13 mouse cellular contexts compared by ENCODE assay signal in the genomic region with DNA sequence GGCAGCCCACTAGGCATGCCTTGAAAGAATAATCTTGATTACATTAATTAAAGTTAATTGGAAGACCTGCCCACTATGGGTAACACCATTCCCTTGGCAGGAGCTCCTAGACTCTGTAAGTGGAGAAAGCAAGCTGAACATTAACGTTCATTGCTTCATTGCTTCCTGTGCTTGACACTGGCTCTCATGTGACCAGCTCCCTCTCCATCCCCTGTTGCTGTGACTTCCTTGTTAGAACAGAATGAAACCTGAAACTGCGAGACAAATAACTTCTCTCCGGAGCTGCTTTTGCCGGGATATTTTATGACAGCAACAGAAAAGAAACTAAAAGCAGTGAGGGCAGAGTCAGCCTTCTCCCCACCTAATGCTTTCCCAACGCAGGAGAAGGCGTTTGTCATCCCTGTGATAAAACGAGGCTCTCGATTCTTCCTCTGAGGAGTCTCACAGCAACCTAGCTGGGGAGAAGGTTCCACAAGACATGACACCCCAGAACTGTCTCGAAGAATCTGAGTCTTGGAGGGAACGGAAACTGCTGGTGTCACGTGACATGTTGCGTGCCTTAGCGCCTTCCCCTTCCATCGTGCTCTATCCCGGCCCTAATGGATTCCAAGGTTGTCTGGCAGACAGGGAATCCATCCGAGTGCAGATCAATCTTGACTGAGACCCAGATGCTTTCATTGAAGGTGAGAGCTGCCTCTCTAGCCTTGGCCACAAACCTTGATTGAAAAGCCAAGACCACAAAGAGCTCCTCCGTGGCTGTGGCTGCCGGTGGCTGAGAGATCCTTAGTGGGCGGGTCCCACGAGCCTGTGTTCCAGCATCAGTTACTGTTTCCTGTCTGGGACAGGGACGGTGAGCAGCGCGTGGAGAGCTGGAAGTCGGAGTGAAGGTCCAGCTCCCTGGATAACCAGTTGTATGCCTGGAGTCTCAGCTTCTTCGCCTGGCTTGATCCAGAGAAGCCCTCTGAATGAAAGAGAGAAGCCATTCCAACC. TPM values are rescaled to one million over a fixed set of nuclear protein-coding genes. Genes with fewer than 3 reads are reported as not detected.
A peak's percentile ranks its signal among the peaks of the same experiment; 100 is the strongest.
DNase-seq lines count a peak whose midpoint lies in the region; ATAC-seq lines count a peak whose summit lies in the region.
"Had no signal": no experiment of that assay in that cellular context is flagged by ENCODE, and none has a peak within 500 bp of the region (broad histone marks: within the 10 kb centered on the region; RNA-seq: fewer than 3 reads in every experiment).

No protein-coding gene starts in this region.

- H3K27me3 ChIP-seq in heart, embryonic 13.5 days (replicated peaks): no peaks in the 10 kb centered on the region
- no peaks in the 10 kb centered on the region for H3K27me3 ChIP-seq in liver, embryonic 15.5 days
- H3K27me3 ChIP-seq in forebrain, embryonic 11.5 days (ENCODE audit: control insufficient read depth, insufficient read depth, low read length): no peaks in the 10 kb centered on the region
- H3K27me3 ChIP-seq: hindbrain, embryonic 13.5 days; midbrain, embryonic 12.5 days; neural tube, embryonic 13.5 days had no signal

- 0 out of 2 replicates have a peak overlapping the region, but pooled peaks have one; percentile 3 for H3K9ac ChIP-seq in heart, embryonic 13.5 days
- H3K9ac ChIP-seq in liver, embryonic 15.5 days: no peak overlapping the region
- no peak overlapping the region for H3K9ac ChIP-seq in forebrain, embryonic 11.5 days (ENCODE audit: low read length)
- H3K9ac ChIP-seq: hindbrain, embryonic 13.5 days; midbrain, embryonic 12.5 days; neural tube, embryonic 13.5 days had no signal

- intact Hi-C loops in heart, postnatal 25 days (cut with DNase I): no loop called here

- no peak for DNase-seq in heart, postnatal 25 days (ENCODE audit: low spot score)
- DNase-seq in 416B (ENCODE audit: low read depth) (peak; percentile 63), ZHBTc4 (ENCODE audit: low read depth, low spot score) (peak; percentile 85)
- DNase-seq in ovary, postnatal 14 days (ENCODE audit: low spot score): no peak
- DNase-seq in forebrain, embryonic 11.5 days (ENCODE audit: low spot score): no peak
- DNase-seq: gastrocnemius, postnatal 25 days had no signal

- H3K27ac ChIP-seq in heart, embryonic 13.5 days (replicated peaks): no peak overlapping the region
- peak overlapping the region; percentile 16 for H3K27ac ChIP-seq in liver, embryonic 15.5 days (replicated peaks)
- H3K27ac ChIP-seq in forebrain, embryonic 11.5 days (ENCODE audit: low read depth, low read length): no peak overlapping the region
- H3K27ac ChIP-seq: forebrain, embryonic 10.5 days; hindbrain, embryonic 13.5 days; midbrain, embryonic 12.5 days; neural tube, embryonic 13.5 days had no signal

- WGBS in heart, embryonic 13.5 days: 76% methylated on average over 25 of the region's 25 CpGs
- 64% methylated on average over 25 of the region's 25 CpGs for WGBS in liver, embryonic 15.5 days (ENCODE audit: insufficient replicate concordance)
- 89% methylated on average over 25 of the region's 25 CpGs for WGBS in forebrain, embryonic 11.5 days

- H3K36me3 ChIP-seq in heart, embryonic 13.5 days: peaks cover 5% of the 10 kb centered on the region
- H3K36me3 ChIP-seq in liver, embryonic 15.5 days (replicated peaks): peaks cover 8% of the 10 kb centered on the region
- no peaks in the 10 kb centered on the region for H3K36me3 ChIP-seq in forebrain, embryonic 11.5 days (ENCODE audit: control insufficient read depth, insufficient read depth, low read length)
- H3K36me3 ChIP-seq: hindbrain, embryonic 13.5 days; midbrain, embryonic 12.5 days had no signal

- H3K4me2 ChIP-seq in heart, embryonic 13.5 days: no peak overlapping the region
- no peak overlapping the region for H3K4me2 ChIP-seq in liver, embryonic 15.5 days
- no peak overlapping the region for H3K4me2 ChIP-seq in forebrain, embryonic 11.5 days (ENCODE audit: low read depth, low read length, severe bottlenecking)
- H3K4me2 ChIP-seq: hindbrain, embryonic 13.5 days; midbrain, embryonic 12.5 days; neural tube, embryonic 13.5 days had no signal

- no peaks in the 10 kb centered on the region for H3K9me3 ChIP-seq in heart, embryonic 13.5 days
- no peaks in the 10 kb centered on the region for H3K9me3 ChIP-seq in liver, embryonic 15.5 days (replicated peaks)
- no peaks in the 10 kb centered on the region for H3K9me3 ChIP-seq in forebrain, embryonic 11.5 days (ENCODE audit: control insufficient read depth, low read length)
- H3K9me3 ChIP-seq: forebrain, embryonic 10.5 days; hindbrain, embryonic 13.5 days; midbrain, embryonic 12.5 days; neural tube, embryonic 13.5 days had no signal

- no peak overlapping the region for H3K4me3 ChIP-seq in heart, embryonic 13.5 days
- H3K4me3 ChIP-seq in liver, embryonic 15.5 days (replicated peaks): no peak overlapping the region; the same call in 1 of the 2 replicates
- H3K4me3 ChIP-seq in forebrain, embryonic 11.5 days (ENCODE audit: low read depth, low read length): no peak overlapping the region
- H3K4me3 ChIP-seq: forebrain, embryonic 10.5 days; hindbrain, embryonic 13.5 days; midbrain, embryonic 12.5 days; neural tube, embryonic 13.5 days had no signal

- ATAC-seq in heart, embryonic 13.5 days (ENCODE audit: extremely low read depth, insufficient number of reproducible peaks, low FRiP score, low TSS enrichment): no peak
- no peak for ATAC-seq in liver, embryonic 15.5 days (ENCODE audit: insufficient read depth)
- no peak for ATAC-seq in erythroblast, adult 5-6 weeks (replicated peaks; ENCODE audit: low FRiP score, poor library complexity, severe bottlenecking)
- ATAC-seq in forebrain, embryonic 11.5 days (replicated peaks; ENCODE audit: low FRiP score): no peak

- H3K4me1 ChIP-seq in heart, embryonic 13.5 days: peaks cover 28% of the 10 kb centered on the region
- peaks cover 38% of the 10 kb centered on the region for H3K4me1 ChIP-seq in liver, embryonic 15.5 days (replicated peaks)
- peaks cover 12% of the 10 kb centered on the region; the same call in 1 of the 2 replicates for H3K4me1 ChIP-seq in forebrain, embryonic 11.5 days (replicated peaks; ENCODE audit: control insufficient read depth, insufficient read depth, low read length)

RNA-seq across cellular contexts. Expression of a gene that starts 3.2 kb away (rescaled TPM):
- 31.0 and 34.6 TPM in 2 replicates for polyA plus RNA-seq in heart, embryonic 13.5 days (2015; fragmentation: Nextera tagmentation; extraction: Ambion mirVana)
- 1 to 10 TPM; 2.7 to 3.2 TPM for total RNA-seq in heart, postnatal 25 days (2021)
- polyA plus RNA-seq in liver, embryonic 15.5 days (2015; fragmentation: Nextera tagmentation; extraction: Ambion mirVana): 45.9 and 46.0 TPM in 2 replicates
- 16.1 and 24.2 TPM in 2 replicates for total RNA-seq in erythroblast, adult 5-6 weeks (2015; ENCODE audit: low replicate concordance)
- total RNA-seq in erythroblast, adult 5-6 weeks (2017; ENCODE audit: low replicate concordance): 38.2 and 47.5 TPM in 2 replicates
- polyA plus RNA-seq in forebrain, embryonic 11.5 days (2014; fragmentation: Nextera tagmentation; extraction: Ambion mirVana): 57.9 and 59.6 TPM in 2 replicates

RNA-seq across cellular contexts. Expression of a gene that starts 12.1 kb away (rescaled TPM):
- polyA plus RNA-seq in heart, embryonic 13.5 days (2015; fragmentation: Nextera tagmentation; extraction: Ambion mirVana): 251 and 271 TPM in 2 replicates
- total RNA-seq in heart, postnatal 25 days (2021): 10 to 100 TPM; 30.6 to 39.3 TPM
- polyA plus RNA-seq in liver, embryonic 15.5 days (2015; fragmentation: Nextera tagmentation; extraction: Ambion mirVana): 187 and 214 TPM in 2 replicates
- 77.1 and 85.7 TPM in 2 replicates for total RNA-seq in erythroblast, adult 5-6 weeks (2015; ENCODE audit: low replicate concordance)
- total RNA-seq in erythroblast, adult 5-6 weeks (2017; ENCODE audit: low replicate concordance): 20.6 and 30.2 TPM in 2 replicates
- polyA plus RNA-seq in forebrain, embryonic 11.5 days (2014; fragmentation: Nextera tagmentation; extraction: Ambion mirVana): 235 and 251 TPM in 2 replicates

RNA-seq across cellular contexts. Expression of a gene that starts 13.5 kb away (rescaled TPM):
- 12.9 and 15.4 TPM in 2 replicates for polyA plus RNA-seq in heart, embryonic 13.5 days (2015; fragmentation: Nextera tagmentation; extraction: Ambion mirVana)
- total RNA-seq in heart, postnatal 25 days (2021): 10 to 100 TPM; 17.2 to 19.1 TPM
- 12.4 and 17.4 TPM in 2 replicates for polyA plus RNA-seq in liver, embryonic 15.5 days (2015; fragmentation: Nextera tagmentation; extraction: Ambion mirVana)
- 12.1 and 17.1 TPM in 2 replicates for total RNA-seq in erythroblast, adult 5-6 weeks (2015; ENCODE audit: low replicate concordance)
- total RNA-seq in erythroblast, adult 5-6 weeks (2017; ENCODE audit: low replicate concordance): 14.7 and 23.0 TPM in 2 replicates
- polyA plus RNA-seq in forebrain, embryonic 11.5 days (2014; fragmentation: Nextera tagmentation; extraction: Ambion mirVana): 5.8 and 5.9 TPM in 2 replicates

RNA-seq across cellular contexts. Expression of a gene that starts 46.6 kb away (rescaled TPM):
- polyA plus RNA-seq in heart, embryonic 13.5 days (2015; fragmentation: Nextera tagmentation; extraction: Ambion mirVana): 11.1 and 11.9 TPM in 2 replicates
- 1 to 10 TPM; 2.9 to 3.4 TPM for total RNA-seq in heart, postnatal 25 days (2021)
- polyA plus RNA-seq in liver, embryonic 15.5 days (2015; fragmentation: Nextera tagmentation; extraction: Ambion mirVana): 8.2 and 8.8 TPM in 2 replicates
- 8.6 and 23.2 TPM in 2 replicates for total RNA-seq in erythroblast, adult 5-6 weeks (2015; ENCODE audit: low replicate concordance)
- 8.6 and 15.5 TPM in 2 replicates for total RNA-seq in erythroblast, adult 5-6 weeks (2017; ENCODE audit: low replicate concordance)
- polyA plus RNA-seq in forebrain, embryonic 11.5 days (2014; fragmentation: Nextera tagmentation; extraction: Ambion mirVana): 4.5 and 5.8 TPM in 2 replicates

RNA-seq across cellular contexts. Expression of a gene that starts 46.8 kb away (rescaled TPM):
- polyA plus RNA-seq in heart, embryonic 13.5 days (2015; fragmentation: Nextera tagmentation; extraction: Ambion mirVana): 55.6 and 74.0 TPM in 2 replicates
- total RNA-seq in heart, postnatal 25 days (2021): 10 to 100 TPM; 58.4 to 62.8 TPM
- 24.2 and 33.1 TPM in 2 replicates for polyA plus RNA-seq in liver, embryonic 15.5 days (2015; fragmentation: Nextera tagmentation; extraction: Ambion mirVana)
- total RNA-seq in erythroblast, adult 5-6 weeks (2015; ENCODE audit: low replicate concordance): 17.7 and 26.8 TPM in 2 replicates
- 9.1 and 10.2 TPM in 2 replicates for total RNA-seq in erythroblast, adult 5-6 weeks (2017; ENCODE audit: low replicate concordance)
- polyA plus RNA-seq in forebrain, embryonic 11.5 days (2014; fragmentation: Nextera tagmentation; extraction: Ambion mirVana): 39.3 and 49.9 TPM in 2 replicates

Comparison
In these comparisons a context has a peak if more than half of its experiments do, and no peak if none do; other contexts are left out.
1. DNase-seq: peak in 416B (single experiment) and ZHBTc4 (single experiment); none in heart, postnatal 25 days (single experiment), ovary, postnatal 14 days (single experiment) and forebrain, embryonic 11.5 days (single experiment).